Mouse (Mus musculus) layer of hippocampus, adult 8-10 months (tissue): ENCODE results near the gene Trak1. TPM values are rescaled to one million over a fixed set of nuclear protein-coding genes. Genes with fewer than 3 reads are reported as not detected.
A peak's percentile ranks its signal among the peaks of the same experiment; 100 is the strongest.

ENCODE experiments used
- DNase-seq, 2 experiments: peaks; one replicate each; pipeline ENCODE4 v3.0.0; 2022; ENCODE audit warnings: low spot score in 2 of 2
- total RNA-seq, 4 experiments: library from RNA; stranded (reverse); gene quantifications; 2 replicates each; pipeline ENCODE4 v1.2.4; 2022

Gene Trak1
- total RNA-seq, 4 experiments from 2014 or later, result 201 to 260 (median 228) TPM

DNA sequence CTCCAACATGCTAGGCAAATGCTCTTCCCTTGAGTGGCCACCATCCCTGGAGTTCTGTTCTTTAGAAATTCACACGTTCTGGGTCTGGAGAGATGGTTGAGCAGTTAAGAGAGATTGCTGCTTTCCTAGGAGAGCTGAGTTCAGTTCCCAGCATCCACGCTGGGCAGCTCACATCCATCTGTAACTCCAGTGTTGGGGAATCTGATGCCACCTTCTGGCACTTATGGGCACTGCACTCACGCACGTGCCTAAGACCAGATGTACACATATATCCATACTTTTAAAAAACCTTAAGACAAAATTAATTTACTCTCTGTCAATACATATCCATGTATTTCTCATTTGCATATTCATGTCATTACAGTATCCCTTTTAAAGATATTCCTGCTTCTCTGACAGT is 95.8 kb downstream of the Trak1 start:
- no peak for DNase-seq

DNA sequence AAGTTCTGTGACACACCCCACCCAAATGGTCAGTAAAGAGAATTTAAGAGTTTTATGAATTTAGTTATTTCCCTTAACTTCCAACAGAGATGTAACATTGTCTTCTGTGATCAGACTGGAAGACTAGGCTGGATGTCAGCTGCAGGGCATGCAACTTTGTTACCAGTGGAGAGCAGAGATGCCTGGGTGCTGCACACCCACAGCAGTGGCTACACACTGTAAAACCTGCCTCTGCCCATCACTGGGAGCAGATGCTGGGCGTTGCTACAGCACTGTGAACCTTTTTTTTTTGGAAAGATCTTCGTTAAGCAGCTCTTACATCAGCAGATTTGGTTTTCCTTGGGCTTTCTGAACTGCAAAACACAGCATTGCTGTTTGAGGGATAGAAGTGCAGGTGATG is 97.6 kb downstream of the Trak1 start:
- no peak for DNase-seq

DNA sequence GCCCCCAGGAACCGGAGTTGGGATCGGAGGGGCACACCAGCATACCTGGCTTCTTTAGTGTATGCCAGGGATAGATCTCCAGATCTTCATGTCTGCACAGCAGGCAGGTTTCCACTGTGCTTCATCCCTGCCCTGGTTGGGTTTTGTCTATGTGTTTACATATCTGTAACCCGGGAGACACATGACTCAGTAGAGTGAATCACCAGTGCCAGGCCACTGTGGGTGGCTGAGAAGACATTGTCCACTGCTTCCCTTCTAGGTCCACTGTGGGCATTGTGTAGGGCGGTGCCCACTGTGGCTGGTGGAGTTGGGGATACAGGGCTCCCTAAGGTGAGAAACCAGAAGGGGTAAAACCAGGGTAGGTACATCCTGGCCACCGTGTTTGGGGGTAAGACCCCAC is 98.5 kb downstream of the Trak1 start:
- DNase-seq, result no peak

DNA sequence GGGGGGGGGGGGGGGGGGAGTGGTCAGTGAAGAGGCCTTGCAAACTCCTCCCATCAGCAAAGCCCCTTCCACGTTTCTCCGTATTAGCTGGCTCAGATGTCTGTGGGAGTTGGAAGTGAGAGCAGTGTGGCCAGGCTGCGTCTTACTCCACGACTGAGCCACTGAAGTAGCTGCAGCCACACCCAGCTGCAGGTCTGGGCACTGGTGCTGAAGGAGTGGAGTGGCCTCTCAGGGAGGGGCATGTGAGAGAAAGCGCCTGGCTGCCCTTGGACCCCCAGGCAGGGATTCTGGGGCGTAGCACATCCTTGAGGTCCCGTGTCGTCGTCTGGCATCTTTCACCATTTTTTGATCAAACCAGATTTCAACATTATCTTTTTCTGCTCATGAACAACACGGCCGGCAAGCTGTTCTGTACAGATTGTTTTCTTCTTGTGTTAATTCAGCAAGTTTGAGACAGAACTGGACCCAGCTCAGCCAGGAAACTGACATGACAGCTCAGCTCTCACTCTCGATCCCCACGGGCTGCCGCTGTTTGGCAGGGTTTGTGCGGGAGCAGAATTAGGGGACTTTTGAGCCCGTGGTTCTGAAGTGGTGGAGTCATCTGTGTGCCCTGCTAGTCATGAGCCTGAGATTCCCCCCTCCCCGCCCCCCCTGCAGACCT is 100.9 kb downstream of the Trak1 start:
- DNase-seq, result peak in 1 of 2 experiments; percentile 64

DNA sequence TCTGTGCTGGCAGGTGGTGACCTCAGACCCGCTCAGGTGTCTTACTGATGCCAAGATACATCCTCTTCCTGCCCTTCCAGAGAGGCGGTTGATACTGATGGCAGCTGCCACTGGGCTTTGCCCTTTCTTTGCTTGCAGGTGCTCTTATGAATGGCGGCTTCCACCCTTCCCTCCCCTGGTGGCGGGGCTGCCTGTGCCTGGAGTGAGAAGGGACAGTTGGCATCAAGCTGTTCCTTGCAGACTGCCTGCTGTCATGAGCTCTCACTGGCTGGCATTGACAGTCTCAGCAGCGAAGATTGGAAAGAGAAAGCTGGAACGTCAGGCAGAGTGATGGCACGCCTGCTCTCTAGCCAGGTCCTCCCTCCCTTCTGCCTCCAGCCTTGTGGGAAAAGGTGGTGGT is 101.5 kb downstream of the Trak1 start:
- DNase-seq, result peak; percentile 83 to 84

DNA sequence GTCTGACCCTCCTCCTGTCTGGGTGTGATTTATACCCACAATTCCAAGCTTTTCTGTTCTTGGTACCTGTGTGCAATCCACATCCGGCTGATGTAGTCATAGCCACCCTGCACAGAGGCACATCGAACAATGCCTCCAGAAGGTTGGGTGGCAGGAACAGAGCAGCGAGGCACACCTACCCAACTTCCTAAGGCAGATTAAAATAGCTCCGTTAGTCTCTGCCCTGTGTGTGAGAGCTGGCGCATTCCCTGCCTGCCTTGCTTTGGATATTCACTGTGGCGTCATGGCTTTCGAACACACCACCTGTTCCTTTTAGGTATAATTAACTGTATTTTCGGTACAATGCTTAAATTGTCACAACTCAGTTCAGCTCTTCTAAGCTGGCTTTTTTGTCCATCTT is 103.3 kb downstream of the Trak1 start:
- DNase-seq, result no peak

DNA sequence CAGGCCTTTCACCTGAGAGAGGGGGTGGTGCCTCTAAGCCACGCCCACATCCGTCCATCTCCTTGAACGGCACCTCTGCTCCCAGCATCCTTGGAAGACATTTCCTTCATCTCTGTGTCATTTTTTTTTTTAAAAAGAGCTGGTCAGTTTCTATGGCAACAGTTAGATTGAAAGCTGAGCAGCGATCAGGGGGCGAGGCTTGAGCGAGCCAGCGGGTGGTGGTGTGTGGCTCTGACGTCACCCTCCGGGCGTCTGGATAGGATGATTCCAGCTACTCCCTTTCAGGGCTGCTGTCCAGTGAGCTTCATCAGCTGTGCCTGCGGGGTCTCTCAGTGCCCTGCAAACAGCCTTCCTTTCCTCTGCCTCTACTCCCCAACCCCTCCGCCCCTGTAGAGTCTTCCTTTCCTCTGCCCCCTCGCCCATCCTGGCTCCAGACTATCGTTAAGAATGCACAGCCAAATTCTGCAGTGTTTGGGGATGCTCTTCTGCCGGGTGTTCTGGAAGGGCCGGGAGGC is 105.9 kb downstream of the Trak1 start:
- DNase-seq, result peak; percentile 88 to 92

DNA sequence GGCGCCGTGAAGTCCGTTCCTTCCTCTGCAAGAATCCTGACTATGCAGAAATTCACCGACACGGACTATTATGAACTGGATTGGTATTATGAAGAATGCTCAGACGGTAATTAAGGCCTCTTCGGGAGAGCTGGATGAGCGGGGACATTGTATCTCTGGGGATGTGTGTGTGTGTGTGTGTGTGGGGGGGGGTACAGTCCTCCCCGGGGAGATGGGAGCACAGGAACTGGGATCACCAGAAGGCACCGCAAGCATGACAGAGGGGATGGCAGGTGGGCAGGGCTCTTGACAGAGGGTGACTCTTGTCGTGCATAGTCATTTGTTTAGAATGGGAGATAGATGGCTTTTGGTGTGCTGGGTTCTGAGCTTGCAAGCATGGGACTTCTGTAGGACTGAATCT is 106.4 kb downstream of the Trak1 start:
- no peak for DNase-seq

DNA sequence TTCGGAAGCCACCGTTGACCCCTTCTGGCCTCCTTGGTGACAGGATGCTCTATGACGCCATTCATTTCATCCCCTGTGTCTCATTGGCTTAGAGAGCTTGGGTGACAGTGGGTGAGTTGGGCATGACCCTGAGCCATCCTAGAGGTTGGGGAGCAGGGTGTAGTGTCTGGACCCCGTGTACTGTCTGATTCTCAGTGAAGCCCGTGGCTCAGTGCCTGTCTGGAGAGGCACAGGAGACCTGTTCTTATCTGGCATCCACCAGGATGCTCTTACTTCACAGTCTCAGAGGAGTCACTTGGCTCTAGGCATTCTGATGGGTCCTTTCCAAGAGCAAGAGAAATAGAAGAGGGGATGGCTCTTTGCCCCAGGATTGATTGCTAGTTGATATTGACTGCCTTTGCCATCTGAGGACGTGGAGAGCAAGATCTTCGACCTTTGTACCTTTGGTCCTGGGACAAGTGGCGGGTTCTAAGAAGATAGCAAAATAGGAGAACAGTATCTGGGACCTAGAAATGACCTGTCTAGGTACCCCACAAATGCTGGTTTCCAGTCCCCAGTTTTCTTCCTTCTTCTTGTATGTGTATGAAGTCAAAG is 107.9 kb downstream of the Trak1 start:
- DNase-seq, result no peak

DNA sequence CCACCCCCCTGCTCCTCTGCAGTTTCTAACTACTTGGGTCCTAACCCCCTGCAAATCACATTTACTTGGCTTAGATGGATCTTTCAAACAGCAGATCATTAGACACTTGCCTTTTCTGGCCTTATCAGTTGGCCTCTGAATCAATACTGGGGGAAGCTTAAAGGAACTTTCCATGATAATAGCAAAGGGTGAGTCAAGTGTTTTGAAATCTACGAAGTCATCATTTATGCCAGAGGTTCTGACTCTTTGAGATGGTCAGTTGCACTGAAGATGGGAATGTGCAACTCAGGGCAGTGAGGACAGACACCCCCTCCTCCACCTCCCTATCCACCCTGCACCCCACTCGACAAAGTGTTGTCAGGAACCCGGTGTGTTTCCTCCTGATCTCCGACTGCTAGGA is 108.5 kb downstream of the Trak1 start:
- DNase-seq, result no peak

DNA sequence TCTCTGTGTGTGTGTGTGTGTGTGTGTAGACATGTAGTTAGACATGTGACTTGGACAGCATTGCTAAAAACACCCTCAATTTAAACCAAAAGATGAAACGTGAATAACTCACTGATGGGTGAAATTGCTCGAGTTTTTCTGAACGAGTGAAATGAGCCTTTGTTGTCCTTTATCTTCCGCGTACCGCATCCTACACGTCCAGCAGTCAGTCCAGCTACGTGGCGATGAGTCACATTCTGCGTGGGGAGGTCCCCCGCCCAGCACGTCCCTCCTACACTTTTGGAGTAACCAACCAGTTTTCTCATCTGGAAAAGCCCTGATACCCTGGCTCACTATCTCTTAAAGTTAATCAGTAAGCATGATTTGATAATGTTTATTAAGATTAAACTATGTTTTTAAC is 116.9 kb downstream of the Trak1 start:
- DNase-seq, result no peak

DNA sequence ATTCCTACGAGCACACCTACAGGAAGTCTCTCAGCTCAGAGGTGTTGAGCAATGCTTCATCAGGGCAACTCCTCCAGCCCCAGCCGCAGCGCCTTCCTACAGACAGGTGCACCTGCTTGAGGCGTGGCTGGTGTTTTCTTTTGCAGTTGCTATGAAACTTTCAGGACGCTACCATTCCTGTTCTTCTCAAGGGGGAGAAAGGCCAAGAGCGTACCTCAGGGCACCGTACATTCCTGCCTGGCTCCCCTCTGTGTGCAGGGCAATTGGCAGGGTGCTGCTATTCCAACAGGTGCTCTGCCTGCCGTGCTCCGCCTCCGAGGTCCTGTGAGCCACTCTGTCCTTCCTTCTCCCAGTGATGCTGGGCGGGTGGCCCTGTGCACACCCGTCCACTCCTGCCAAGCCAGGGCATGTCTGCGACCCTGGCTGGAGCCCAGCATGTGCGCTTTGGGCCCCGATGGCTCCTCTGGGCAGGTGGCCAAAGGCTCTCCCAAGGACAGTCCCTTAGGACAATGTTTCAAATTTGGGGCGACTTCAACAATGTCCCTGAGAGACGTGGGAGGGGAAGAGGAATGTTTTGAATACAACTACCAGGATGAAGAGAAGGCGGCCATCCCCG is 118.4 kb downstream of the Trak1 start:
- DNase-seq, result no peak

DNA sequence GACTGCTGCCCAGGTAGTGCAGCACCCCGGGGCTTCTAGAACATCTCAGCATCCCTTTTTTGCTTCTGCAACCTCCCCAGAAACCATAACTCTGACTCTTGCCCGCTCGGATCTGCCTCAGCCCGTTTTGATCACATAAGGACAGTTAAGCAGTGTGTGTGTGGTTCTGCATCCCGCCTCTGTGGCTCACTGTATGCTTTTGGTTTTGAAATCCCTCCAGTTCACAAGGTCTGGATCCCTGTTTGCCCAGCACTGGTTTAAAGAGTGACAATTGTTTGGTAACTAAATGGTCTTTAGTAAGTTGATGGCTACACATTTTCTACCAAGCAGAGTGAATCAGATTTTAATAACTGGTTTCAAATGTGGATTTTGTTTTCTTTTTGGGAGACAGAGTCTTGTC is 119.2 kb downstream of the Trak1 start:
- no peak for DNase-seq

DNA sequence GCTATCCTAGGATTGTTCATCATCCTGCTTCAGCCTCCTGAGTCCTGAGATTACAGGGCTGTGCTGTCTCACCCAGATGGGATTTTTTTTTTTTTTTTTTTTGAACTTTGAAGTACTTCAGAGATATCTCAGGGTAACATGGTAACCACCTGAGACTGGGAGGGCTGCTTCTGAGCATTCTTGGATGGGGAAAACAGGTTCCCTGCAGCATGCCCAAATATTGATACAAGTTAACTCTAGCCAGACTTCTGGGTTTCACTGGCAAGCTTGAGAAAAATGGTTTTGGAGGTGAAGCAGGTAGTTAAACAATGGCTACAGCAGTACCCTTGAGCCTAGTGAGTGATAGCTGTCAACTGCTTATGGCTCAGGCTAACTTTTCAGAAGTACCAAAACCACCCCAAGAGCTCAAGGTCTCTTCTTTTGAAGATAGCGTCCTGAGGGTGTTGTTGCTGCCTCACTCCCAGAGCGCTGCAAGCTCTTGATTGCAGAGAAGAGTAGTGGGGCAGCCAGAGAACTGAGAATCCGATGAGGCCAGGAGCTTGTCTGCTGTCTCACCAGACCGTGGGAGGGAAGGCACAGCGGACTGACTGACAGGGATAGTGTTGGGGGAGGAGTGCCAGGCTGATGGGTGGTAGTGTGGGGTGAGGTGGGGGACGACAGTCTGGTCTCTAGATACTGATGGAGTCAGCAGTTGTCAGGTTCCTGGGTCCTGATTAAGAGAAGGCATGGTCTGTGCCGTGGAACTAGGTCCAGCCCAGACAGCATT is 119.8 kb downstream of the Trak1 start:
- DNase-seq, result no peak

DNA sequence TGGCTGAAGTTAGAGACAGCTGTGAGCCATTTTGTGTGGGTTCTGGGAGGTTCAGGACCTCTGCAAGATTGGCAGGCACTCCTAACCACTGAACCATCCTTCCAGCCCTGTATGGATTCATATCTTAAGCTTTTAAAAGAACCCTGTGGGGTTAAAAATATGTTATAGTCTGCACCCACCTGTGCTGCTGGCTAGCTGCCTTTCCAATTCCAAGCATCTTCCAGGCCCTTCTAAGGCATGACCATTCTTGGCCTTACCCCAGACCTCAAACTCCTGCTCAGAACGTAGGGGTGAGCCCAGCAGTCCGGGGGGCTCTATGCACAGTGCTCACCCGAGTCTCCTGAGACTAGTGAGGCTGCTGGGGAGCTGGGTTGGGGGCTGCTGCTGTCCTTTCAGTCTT is 121.7 kb downstream of the Trak1 start:
- DNase-seq, result no peak

DNA sequence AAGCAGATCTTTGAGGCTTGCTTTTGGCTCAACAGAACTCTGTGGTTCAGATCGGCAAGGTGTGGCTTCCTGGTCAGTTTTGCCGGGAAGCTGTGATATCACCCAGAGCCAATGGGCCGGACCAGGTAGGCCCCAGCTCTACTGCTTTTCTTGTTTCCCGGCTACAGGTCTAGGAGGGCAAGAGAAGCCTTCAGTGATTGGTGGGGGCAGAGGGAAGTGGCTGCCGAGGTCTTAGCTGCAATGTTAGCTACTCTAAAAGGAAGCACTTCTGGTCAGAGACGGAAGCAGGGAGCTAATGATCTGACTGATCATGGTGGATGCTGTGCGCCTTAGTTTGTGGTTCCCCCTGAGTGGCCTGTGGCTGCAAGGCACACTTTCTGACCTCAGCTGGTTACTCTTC is 122.3 kb downstream of the Trak1 start:
- no peak for DNase-seq

DNA sequence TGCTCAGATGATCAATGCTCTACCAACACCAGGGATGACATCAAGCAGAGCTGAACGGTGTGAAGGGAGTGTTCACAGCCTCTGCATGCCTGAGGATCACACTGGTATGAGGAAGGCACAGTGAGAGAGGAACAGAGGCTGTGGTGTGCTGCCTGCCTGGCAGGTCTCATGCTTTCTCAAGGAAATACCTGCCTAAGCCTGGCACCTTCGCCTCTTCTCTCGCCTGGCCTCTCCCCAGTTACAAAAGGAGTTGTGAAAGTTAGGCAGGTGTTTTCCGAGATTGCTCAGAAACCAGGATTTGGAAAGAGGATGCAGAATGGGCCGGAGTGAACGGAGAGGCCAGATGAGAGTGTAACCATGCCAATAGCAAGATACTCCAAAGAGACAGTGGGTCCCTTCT is 123.5 kb downstream of the Trak1 start:
- DNase-seq, result no peak

DNA sequence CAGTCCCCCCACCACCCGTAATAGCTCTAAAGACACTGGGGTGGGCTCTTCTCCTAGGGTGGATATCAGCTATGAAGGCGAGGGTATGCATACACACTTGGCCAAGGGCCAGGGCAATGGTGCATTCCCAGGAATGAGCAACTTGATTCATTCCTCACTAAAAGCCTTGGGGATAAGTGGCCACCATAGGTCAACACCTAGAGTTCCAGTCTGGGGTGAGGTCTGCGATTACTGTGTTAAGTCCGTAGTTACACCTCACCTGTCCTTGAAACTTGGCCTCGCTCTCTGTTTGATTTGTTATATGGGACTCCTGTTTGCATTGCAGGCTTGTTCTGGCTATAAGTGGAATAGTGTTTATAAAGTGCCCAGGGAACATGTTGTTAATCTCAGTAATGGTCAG is 125.1 kb downstream of the Trak1 start:
- no peak for DNase-seq

DNA sequence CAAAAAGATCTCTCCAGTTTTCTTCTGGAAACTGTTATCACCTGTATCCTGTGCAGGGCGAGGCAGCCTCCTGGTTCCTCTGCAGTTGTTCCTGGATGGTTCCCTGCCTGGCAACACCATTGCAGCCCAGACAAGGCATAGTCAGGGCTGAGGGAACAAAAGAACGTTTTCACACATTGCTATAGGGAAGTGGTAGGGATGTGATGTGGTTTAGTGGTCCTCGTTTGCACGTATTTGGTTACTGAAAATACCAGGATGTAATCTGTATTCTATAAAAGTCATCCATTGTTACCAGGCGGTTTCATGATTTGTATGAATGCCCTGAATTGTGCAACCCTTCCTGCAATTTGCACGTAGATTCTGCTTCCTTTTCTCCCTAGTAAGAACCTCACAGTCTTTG is 126.3 kb downstream of the Trak1 start:
- no peak for DNase-seq

DNA sequence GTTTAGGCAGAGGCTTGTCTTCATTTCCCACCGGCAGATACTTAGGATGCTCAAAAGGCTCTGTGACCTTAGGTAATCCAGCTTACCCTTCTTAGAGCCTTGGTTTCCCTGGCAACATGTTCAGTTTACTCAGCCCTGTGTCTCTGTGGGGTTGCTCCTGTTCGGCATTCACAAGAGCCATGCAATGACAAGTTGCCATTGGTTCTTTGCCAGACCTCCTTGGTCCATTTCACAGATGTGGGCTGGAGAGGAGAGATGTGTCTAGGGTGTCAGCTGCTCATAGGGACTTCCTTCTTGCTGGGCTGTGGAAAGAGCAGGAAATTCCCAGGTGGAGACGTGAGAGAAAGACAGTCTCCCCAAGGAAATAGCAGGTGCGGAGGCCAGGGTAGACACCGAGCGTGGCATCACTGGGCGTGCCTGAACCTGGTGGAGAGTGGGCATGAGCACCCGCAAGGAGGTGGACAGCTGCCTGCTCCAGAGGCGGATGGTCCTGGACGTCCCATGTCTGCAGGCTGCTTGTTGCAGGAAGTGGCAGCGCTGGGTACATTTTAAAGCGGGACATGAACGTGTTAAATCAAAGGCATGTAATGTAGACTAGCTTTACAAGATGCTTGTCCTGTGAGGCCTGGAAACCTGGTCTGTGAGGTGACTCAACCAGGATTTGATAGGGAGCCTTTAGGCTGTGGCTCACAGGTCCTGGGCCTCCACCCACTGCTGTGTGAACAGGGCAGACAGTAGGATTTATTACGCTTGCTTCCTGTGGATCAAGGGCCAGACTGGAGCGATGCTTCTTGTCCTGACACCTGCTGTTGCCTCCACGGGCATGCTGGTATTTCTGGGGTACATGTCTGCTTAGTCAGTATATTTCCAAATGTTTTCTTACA is 127.2 kb downstream of the Trak1 start:
- no peak for DNase-seq

DNA sequence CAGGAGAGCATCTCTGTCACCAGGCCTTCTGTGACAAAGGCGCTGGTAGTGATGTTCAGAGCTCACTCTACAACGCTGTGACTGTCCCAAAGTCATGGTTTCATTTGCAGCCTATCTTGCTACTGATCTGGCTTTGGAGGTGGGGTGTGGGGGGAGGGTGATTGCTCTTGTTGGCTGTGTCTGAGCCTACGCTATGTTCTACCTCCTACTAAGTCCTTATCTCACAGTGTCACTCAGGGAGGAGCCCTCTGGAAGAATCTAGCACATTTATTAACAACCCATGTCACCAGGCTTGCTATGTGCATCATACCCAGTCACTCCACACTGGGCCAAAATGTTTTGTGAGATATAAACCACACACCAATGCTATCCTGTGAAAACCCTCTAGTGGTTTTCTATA is 129.1 kb downstream of the Trak1 start:
- no peak for DNase-seq
